Mouse (Mus musculus): ENCODE data around the gene Neurl1a.

Neurl1a gene

DNA sequence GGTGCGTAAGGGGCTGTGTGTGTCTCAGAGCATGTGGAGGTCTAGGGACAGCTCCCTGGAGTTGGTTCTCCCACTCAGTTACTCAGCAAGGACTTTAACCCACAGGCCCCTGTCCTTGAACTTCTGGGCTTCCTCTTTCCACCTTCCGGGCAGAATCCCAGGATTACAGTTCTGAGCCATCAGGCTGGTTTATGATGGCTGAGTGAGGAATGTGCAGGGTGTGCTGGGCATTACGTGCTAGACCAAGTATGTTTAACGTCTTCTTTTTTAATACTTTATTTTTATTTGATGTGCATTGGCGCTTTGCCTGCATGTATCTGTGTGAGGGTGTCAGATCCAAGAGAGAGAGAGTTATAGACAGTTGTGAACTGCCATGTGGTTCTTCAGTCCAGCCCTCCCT lies 38.1 kb downstream of the Neurl1a start:
- DNase-seq = no peak

DNA sequence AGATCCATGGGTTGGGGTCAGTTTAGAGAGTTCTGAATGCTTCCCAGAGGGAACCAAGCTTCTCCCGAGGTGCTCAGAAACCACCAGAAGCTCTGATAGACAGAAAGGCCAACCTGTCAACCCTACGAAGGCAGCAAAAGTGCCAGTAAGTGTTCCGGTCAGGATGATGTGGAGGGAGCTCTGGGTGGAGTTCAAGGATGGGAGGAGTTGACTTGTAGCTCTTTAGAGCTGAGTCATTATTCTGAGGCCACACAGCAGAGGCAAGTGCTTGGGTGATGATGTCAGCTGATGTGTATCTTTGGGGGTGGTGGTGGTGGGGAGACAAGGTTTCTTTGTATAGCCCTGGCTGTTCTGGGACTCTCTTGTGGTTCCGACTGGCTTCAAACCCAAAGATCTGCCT lies 41.0 kb downstream of the Neurl1a start:
- DNase-seq = no peak

DNA sequence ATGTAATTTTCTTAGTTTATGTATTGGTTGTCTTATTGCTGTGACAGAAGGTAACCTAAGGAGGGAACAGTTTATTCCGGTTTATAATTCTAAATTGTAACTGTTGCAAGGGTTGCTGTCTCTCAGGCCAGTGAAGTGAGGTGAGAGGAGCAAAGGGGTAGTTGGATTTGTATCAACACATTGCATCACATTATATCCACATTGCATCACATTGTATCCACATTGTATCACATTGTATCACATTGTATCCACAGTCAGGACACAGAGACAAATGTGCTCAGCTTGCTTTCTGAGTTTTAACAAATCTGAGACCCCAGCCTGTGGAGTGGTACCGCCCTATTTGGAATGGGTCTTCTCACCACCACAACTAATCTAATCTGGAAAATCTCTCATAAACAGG lies 41.6 kb downstream of the Neurl1a start:
- DNase-seq = no peak

DNA sequence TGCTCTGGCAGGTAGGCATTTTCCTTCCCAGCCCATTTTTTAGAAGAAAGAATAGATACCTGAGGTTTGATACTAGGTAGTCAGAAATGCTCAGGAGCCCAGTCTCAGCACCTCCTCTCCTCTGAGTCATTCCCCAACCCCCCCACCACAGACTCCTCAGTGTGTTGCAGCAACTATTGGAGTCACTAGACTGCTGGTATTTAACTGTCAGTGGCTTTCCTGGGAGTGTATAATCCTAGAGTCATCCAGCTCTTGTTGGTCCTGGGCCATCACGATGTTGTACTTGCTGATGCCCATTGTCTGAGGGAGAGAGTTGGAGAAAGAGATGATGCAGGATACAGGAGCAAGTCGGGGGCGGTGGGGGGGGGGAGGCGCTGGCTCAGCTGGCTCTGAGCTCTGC lies 42.4 kb downstream of the Neurl1a start:
- DNase-seq = no peak

DNA sequence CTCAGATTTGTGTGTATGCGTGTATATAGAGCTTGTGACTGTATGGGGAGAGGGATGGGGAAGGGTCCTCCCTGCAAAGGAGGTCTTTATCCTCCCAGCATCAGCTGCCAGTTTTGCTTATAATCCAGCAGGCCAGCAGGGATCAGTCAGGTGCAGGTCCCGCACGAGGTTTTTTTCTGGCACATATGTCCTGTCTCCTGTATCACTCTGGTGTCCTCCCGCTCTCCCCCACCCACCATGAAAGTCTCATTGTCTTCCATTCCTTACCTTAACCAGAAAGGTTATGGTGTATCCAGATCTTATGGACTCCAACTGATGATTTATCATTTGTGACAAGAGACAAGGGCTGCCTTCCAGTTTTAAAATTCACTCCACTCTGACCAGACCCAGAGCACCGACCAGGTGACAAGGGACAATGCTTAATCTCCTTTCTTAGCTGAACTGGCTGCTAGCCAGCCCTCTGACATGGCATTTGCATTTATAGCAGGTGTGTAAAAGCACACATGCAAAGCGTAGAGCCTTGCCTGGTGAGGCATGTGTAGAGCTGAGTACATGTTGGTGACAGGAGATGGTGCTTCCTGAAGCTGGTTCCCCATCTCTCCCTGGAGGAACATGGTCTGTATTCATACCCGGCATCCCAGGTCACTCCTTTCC lies 43.0 kb downstream of the Neurl1a start:
- DNase-seq = no peak

DNA sequence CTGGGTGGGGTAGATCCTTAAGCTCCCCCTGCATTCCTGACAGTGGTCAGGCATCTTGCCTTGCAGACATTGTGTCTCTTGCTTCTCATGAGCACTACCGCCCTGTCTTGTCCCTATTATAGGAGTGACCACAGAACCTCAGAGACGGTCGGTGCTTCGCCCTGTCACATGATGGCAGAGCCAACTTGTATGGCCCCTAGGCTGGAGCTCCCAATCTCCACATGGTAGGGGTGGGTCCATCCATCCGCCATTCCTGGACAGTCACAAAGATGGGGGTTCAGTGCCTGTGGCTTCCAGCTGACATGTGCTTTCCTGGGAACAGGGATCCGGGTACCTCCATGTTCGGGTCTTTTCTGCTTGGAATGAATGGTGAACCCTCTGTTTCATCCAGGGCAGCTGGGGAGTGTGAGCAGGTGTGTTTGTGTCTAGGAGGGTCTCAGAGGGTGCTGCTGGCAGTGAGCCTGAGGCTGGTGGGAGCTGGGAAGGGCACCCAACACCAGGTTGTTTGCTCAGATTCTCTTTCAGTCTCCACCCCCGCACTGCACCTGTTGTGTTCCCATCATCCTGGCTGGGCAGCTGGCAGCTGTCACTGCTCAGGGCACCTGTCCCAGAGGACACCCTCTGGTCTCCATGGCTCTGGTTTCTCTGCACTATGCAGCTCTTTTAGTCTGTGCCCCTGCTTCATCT lies 43.7 kb downstream of the Neurl1a start:
- no peak for DNase-seq

DNA sequence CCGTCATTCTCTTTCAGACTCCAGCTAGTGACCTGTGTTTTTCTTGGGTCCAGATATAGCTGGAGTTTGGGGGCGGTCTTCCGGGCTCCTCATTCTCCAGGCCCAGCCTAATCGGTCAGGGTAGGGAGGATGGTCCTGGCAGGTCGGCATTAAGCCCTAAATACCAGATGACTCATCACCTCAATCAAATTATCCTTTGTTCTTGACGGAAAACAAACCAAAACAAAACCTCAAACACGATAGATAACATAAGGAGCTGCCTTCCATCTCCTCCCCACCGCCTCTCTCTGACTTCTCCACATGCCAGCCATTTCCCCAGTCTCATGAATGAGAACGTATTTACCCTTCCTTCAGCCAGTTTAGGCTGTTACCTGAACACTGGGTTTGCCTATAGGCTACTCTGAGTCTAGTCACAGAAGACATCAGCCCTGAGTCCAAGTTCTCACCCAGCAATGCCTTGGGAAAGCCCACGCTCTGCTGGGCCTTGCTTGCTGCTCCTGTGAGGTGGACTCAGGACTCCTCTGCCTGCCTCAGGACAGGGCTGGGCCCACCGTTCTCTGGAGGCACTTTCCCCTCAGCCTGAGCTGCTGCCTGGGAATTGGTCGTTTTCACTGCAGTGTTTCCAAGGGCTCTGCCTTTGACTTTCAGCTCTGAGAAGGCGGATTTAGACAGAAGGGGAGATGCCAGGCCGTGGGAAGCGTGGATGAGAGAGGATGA lies 44.4 kb downstream of the Neurl1a start:
- DNase-seq = no peak

DNA sequence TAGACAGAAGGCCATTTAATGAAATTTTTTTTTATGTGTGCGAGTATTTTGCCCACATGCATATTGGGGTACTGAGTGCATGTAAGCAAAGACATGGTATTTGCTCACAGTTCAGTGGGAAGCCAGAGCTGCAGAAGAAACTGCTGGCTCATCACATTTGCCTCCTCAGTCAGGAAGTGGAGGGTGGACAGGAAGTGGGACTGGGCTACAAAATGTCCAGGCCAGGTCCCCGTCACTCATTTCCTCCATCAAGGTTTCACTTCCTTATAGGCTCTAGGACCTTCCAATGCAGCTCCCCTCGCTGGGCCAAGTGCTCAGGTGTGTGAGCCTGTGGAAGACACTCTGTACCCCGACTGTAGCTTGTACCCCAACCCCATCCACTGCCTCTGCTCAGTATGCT lies 46.1 kb downstream of the Neurl1a start:
- DNase-seq = no peak

DNA sequence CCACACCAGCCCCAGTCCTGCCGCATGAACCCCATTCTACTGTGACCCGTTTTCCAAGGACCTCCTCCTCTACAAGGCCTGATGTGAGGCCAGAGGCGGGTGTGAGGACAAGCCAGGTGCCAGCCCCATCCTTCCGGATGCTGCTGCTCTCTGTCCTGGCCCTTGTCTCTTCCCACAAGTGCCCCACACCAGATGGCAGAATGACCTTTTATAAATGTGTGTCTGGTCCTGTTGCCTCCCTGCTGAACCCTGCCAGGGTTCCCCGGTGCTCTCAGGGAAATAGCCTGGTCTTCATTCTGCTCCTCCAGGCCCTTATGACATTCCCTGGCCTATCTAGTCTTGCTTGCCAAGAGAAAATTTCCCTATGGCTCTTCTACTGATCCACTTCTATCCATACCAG lies 47.2 kb downstream of the Neurl1a start:
- DNase-seq = no peak

DNA sequence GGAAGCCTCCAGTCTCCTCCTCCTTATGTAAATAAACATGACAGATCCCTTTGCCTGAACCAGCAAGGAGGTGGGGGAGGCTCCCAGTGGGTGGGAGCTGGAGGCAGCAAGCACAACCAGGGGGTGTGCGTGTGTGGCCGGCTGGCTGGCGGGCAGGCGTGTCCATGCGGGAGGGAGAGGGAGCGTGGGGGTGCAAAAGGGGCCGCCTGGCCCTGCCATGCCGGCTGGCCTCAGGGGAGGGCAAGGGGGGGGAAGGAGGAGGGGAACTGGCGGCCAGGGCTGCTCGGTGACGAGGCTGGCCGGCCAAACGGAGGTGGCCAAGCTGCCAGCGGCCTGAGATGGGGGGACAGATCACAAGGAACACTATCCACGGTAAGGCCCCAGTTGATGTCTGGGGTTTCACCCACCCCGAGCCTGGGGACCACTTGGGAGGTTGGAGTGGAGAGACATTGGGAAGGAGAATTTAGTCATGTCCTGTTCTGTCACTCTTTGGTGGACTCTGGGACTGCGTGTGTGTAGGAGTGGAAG lies 50.2 kb downstream of the Neurl1a start:
- no peak for DNase-seq

DNA sequence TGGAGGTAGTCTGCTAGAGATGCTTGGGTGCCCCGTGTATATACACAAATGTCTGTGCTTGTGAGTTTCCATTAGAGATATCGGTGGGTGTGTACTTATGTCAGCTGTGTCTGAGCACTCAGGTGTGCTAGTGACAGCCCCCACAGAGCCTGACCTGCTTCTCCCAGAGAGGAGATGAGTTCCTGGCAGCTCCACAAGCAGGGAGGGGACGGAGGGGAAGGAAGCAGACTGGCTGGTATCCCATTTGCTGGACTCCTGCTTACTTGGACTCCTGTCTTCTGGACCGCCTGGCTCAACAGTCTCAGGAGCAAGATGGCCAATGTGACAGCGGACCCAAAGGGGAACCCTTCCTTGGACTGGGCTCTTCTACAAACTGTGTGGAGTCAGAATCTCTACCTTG lies 50.8 kb downstream of the Neurl1a start:
- no peak for DNase-seq

DNA sequence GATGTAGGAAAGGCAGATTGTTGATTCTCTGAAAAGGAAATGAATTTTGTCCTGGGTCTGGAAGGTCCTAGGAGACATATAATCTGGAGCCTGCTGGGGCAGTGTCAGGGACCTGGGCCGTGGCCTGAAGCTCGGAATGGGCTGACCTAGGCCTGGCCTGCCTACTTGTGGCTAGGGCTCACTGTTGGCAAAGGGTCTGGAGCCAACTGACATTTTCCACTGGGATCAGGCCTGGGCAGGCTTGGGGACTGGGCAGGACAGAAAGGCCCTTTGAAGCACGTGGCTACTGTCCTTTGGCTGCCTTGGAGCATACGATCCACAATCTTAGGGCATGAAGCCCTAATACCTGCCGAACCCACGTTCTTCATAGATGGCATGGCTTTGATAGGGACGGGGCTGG lies 51.5 kb downstream of the Neurl1a start:
- DNase-seq = no peak

DNA sequence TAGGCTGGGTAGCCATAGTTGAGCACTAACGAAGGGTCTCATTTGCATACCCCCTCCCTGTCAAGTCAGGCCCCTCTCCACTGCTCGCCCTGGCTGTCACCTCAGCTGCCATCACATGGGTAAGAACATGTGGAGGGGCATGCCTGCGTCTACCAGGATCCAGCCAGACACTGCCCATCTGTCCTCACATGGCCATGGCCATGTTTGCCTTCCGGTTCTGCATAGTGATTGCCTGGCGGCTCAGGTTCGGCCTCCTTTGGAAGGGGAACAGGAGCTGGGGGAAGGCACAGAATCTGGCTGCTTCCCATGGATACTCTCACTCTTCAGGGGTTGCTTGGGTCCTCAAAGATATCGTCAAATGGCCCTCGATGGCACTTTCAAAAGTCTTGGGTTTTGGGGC lies 52.1 kb downstream of the Neurl1a start:
- no peak for DNase-seq

DNA sequence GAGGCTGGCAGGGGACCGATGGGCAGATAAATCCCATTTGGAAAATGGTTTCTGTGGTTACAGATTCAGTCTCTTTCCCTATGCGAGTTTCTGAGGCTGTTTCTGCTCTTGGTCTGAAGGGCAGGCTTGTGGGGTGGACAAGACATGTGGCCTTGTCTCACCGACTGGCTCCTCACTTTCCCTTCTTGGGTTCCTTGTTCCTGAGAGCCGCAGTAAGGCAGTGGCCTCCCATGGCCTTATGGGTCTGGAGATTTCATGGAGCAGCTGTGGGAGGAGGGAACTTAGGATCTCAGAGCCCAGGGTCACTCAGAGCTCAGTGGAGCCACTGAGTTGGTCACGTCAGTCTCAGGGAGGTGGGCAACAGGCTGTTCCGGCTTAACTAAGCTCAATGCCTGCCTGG lies 52.8 kb downstream of the Neurl1a start:
- DNase-seq = no peak

DNA sequence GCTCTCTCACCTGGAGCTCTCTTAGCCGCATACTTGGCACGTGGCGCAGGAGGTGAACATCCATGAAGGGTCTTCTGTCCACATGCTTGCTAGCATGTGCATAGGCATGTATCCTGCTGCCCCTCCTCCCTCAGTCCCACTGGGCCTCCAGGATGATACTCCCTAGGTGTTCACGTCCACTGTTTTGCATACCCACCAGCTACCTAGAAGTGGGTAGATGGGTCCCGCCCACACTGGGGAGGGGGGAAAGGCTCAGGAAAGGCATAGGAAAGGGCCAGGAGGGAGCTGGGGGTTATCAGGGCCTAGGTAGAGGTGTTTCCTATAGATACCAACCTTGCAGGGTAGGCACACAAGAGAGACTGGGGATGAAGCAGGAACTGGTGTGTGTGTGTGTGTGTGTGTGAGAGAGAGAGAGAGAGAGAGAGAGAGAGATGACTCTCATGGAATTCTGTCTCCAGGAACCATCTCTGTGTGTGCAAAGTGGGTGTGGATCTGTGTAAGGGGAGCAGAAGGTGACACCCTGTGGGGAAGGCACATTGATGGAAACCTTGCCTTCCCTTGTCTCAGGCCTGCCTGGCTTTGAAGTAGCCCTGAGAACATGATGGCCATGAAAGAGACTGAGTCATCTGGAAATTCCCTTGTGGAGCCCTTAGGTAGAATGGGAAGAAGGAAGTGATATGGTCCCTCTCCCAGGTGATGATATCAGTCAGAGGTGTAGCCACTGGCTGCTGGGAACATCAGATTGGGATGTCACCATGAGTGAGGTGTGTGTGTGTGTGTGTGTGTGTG lies 53.7 kb downstream of the Neurl1a start:
- no peak for DNase-seq

DNA sequence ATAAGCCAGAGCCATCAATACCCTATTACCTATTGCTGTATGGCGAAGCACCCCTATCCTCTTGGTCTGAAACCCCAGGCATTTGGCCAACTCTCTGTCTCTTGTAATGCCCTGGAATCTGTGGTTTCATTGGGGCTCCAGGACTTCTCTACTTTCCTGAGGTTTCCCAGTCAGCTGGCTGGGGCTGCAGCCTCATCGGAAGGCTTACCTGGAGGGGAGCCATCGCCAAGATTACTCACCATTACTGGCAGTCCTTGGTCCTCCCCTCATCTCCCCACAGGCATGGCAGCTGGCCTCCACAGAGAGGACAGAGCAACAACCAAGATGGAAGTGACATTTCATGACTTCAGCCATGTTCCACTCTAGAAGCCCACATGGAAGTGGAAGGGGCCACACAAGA lies 54.5 kb downstream of the Neurl1a start:
- DNase-seq = no peak

DNA sequence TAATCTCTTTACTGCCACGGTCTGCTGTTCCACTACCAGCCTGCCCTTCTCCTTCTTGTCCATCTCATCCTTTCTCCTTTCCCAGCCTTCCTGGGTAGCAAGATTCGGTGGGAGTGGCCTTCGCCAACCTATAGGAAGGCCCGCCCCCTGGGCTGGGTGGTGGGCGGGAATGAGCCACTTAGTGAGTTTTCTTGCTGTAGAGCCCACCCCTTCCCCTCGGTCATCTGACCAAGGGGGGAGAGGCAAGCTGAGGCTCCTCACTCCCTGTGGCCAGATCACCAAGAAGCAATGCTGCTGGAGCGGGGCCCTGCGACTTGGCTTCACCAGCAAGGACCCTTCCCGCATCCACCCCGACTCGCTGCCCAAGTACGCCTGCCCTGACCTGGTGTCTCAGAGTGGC lies 61.5 kb downstream of the Neurl1a start:
- no peak for DNase-seq

DNA sequence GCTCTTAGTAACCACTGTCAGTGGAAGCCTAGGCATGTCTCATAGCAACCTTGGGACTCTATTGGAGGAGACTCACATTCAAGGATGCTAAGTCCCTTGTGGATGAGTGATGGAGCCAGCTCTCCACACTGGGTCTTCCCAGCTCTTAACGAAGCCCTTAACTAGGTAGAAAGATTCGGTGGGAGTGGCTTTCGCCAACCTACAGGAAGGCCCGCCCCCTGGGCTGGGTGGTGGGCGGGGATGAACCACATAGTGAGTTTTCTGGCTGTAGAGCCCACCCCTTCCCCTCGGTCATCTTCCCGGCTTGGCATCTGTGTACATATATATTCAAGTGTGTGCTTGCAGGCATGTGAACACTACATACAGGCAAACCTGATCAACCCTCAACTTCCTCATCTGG lies 62.3 kb downstream of the Neurl1a start:
- DNase-seq = no peak

DNA sequence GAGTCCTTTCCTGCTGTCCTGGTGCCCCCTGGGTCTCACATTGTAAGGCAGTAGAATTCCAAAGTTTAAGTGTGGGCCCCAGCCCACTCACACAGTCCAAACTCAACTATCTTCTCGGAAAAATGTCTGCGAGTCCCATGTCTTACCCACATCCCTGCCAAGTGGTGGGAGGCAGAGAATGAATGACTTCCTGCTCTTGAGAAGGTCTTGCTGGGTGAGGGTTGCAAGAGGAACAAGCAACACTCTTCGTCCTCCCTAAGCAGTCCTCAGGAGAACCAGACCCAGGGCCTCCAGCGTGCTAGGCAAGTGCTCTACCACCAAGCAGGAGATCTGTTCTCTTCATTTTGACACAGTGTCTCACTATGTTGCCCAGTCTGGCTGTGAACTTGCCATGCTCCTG lies 63.6 kb downstream of the Neurl1a start:
- no peak for DNase-seq

DNA sequence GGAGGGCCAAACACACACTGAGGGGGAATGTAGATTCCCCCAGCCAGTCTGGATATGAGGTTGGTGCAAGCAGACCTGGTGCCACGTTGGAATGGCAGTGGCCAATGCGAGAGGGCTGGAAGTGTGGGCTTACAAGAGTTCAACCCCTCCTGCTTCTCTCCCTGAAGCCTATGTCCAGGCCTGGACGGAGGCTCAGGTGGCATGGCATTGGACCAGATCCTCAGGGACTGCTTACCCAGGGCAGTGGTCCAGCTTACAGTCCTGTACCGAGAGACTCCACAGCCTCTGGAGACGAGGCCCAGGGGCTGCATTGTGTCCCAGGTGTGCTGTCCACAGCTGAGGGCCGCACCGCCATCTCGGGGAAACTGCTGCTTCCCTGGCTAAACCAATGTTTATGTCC lies 66.9 kb downstream of the Neurl1a start:
- DNase-seq = no peak

DNA sequence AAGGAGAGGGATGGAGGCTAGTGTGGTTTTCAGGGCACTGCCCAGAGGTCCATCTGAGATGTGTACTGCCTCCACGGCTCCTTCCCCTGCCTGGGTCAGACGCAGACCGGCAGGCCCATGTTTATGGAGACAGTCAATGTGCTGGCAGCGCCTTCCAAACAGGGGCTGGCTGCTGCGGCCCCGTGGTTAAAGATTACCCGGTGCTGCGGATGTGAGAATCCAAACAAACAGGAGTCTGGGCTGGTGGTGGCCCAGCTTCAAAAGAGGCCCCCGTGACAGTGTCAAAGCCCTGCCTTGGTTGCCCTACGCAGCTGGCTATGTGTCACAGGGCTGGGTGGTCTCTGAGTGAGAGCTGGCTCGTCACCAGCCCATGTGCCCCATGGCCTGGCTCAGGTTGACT lies 69.2 kb downstream of the Neurl1a start:
- DNase-seq = no peak

DNA sequence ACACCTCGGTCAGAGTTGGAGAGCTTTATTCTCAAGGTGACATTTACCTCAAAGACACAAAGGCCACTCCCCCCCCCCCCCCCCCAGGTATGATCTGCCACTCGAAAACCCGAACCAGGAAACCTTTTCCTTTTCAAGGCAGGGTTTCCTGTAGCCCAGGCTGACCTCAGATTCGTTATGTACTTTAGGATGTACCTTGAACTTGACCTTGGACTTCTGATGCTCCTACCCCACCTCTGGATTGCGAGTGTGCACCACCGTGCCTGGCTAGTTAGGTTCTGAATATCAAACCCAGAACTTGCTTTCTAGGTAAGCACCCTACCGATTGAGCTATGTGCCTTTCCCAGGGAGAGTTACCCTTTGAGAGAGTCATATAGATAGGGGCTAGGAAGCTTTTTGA lies 69.7 kb downstream of the Neurl1a start:
- no peak for DNase-seq

DNA sequence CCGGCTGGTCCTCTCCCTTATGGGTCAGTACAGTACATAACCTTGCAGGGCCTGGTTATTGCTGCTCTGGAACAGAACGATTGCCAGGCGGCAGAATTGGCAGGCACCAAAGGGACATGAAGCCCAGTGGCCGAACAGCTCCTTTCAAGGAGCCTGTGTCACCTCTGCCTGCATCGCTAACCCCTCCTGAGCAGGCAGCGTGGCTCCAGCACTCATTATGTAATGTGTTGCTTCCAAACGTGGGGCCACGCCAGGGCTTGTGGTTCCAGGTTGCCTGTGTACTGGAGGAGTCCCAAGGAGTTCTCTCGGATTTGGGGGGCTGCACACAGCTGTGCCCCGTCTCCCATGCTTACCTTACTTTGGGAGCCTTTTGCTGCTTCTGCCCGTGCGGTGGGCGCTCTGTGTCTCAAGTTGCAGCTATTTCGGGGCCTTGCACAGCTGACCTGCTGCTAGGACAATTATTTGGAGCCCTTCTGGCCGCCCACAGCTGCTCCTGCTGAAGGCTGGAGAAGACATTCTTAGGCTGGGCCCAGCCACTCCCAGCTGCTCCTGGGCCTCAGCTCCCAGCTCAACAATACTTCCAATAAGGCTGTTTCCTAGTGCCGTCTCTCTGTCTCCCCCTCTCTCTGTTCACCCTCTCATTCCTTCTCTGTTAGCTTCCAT lies 70.4 kb downstream of the Neurl1a start:
- no peak for DNase-seq
